21 mouse cellular contexts compared by ENCODE assay signal in the genomic region with DNA sequence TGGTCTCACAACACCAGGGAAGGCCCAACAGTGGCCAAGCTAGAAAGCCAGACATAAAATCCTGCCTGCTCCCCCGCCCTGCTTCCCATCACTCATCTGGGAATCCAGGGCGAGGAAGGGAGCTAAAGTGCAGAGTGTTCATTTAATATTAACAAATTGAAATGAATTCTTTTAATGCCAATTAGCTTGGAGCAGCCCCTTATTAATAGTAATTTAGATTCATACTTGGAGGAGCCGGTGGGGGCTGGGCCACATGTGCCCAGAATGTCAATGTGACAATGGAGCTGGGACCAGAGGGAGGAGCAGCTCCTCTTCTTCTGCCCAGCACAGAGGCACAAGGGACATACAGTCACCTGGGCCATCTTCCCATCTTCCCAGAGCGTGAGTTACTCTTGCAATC.
DNase-seq lines count a peak whose midpoint lies in the region; ATAC-seq and TF ChIP-seq lines count a peak whose summit lies in the region.
"Had no signal": no experiment of that assay in that cellular context is flagged by ENCODE, and none has a peak within 500 bp of the region (broad histone marks: within the 10 kb centered on the region; RNA-seq: fewer than 3 reads in every experiment).

No protein-coding gene starts in this region.

- peaks cover 16% of the 10 kb centered on the region for H3K4me1 ChIP-seq in midbrain, embryonic 13.5 days (replicated peaks)
- peaks cover 16% of the 10 kb centered on the region for H3K4me1 ChIP-seq in midbrain, embryonic 10.5 days
- peaks cover 77% of the 10 kb centered on the region for H3K4me1 ChIP-seq in hindbrain, embryonic 13.5 days (replicated peaks)
- no peaks in the 10 kb centered on the region; the same call in 1 of the 2 replicates for H3K4me1 ChIP-seq in hindbrain, postnatal 0 days (ENCODE audit: insufficient read depth, low read length)
- H3K4me1 ChIP-seq in stomach, embryonic 15.5 days: peaks cover 13% of the 10 kb centered on the region; the same call in 1 of the 2 replicates
- H3K4me1 ChIP-seq: liver, embryonic 12.5 days had no signal

- no peak for TF ChIP-seq CTCF in hindbrain, postnatal 0 days (IDR thresholded peaks at IDR 0.05; ENCODE audit: low read depth)

- H3K36me3 ChIP-seq in midbrain, embryonic 13.5 days: no peaks in the 10 kb centered on the region
- H3K36me3 ChIP-seq in midbrain, embryonic 10.5 days: no peaks in the 10 kb centered on the region
- H3K36me3 ChIP-seq in hindbrain, embryonic 13.5 days: peaks cover 9% of the 10 kb centered on the region; the same call in 1 of the 2 replicates
- no peaks in the 10 kb centered on the region for H3K36me3 ChIP-seq in hindbrain, postnatal 0 days (ENCODE audit: insufficient read depth, low read length)
- no peaks in the 10 kb centered on the region for H3K36me3 ChIP-seq in stomach, embryonic 15.5 days
- H3K36me3 ChIP-seq: embryonic facial prominence, embryonic 12.5 days; heart, embryonic 15.5 days; liver, embryonic 12.5 days had no signal

- H3K4me3 ChIP-seq in midbrain, embryonic 13.5 days (replicated peaks): no peak overlapping the region
- no peak overlapping the region for H3K4me3 ChIP-seq in midbrain, embryonic 10.5 days
- peak overlapping the region; percentile 59 for H3K4me3 ChIP-seq in hindbrain, embryonic 13.5 days
- no peak overlapping the region for H3K4me3 ChIP-seq in hindbrain, postnatal 0 days (ENCODE audit: low read length)
- H3K4me3 ChIP-seq in stomach, embryonic 15.5 days (replicated peaks): peak overlapping the region; percentile 5; the same call in 1 of the 2 replicates
- H3K4me3 ChIP-seq: embryonic facial prominence, embryonic 12.5 days; erythroblast, embryonic 14.5 days; heart, embryonic 15.5 days; left cerebral cortex, adult 2 months; liver, embryonic 12.5 days had no signal

- DNase-seq in midbrain, embryonic 10.5 days (ENCODE audit: low spot score): no peak
- DNase-seq in hindbrain, postnatal 0 days (ENCODE audit: low spot score): no peak
- no peak for DNase-seq in liver
- DNase-seq in adrenal gland, adult 8-10 months: no peak
- DNase-seq: cerebellum, postnatal 10 days; gastrocnemius, postnatal 36 days; heart, postnatal 4 days; kidney, adult 11 months; kidney, postnatal 25 days; lung, adult 2 months; lung, postnatal 36 days; thymus, postnatal 14 days had no signal

- 48% methylated on average over 4 of the region's 4 CpGs for WGBS in midbrain, embryonic 13.5 days
- 61% methylated on average over 4 of the region's 4 CpGs for WGBS in midbrain, embryonic 10.5 days
- WGBS in hindbrain, embryonic 13.5 days: 28% methylated on average over 4 of the region's 4 CpGs
- WGBS in hindbrain, postnatal 0 days: 48% methylated on average over 4 of the region's 4 CpGs
- 65% methylated on average over 4 of the region's 4 CpGs for WGBS in stomach, embryonic 15.5 days

- 0 out of 2 replicates have a peak, but pooled peaks have one; percentile 45 for ATAC-seq in midbrain, embryonic 13.5 days
- ATAC-seq in hindbrain, embryonic 13.5 days (ENCODE audit: low FRiP score): no peak
- no peak for ATAC-seq in hindbrain, postnatal 0 days
- ATAC-seq in stomach, embryonic 15.5 days (ENCODE audit: insufficient read depth, low FRiP score, low read depth): no peak
- ATAC-seq: forebrain, embryonic 14.5 days; liver, embryonic 12.5 days had no signal

- no peak overlapping the region for H3K27ac ChIP-seq in midbrain, embryonic 13.5 days
- H3K27ac ChIP-seq in midbrain, embryonic 10.5 days (replicated peaks): no peak overlapping the region
- H3K27ac ChIP-seq in hindbrain, embryonic 13.5 days: peak overlapping the region; percentile 77
- no peak overlapping the region for H3K27ac ChIP-seq in hindbrain, postnatal 0 days
- no peak overlapping the region for H3K27ac ChIP-seq in stomach, embryonic 15.5 days
- H3K27ac ChIP-seq: embryonic facial prominence, embryonic 12.5 days; heart, embryonic 15.5 days; left cerebral cortex, adult 2 months; liver, embryonic 12.5 days had no signal

- H3K9ac ChIP-seq in midbrain, embryonic 13.5 days (replicated peaks): no peak overlapping the region
- H3K9ac ChIP-seq in hindbrain, embryonic 13.5 days: peak overlapping the region; percentile 68
- H3K9ac ChIP-seq in hindbrain, postnatal 0 days (replicated peaks; ENCODE audit: low read length): no peak overlapping the region
- no peak overlapping the region for H3K9ac ChIP-seq in stomach, embryonic 15.5 days
- H3K9ac ChIP-seq: embryonic facial prominence, embryonic 12.5 days; heart, embryonic 15.5 days; liver, embryonic 12.5 days had no signal

- no peak overlapping the region for H3K4me2 ChIP-seq in midbrain, embryonic 13.5 days (replicated peaks)
- H3K4me2 ChIP-seq in hindbrain, embryonic 13.5 days: peak overlapping the region; percentile 67
- peak overlapping the region; percentile 71 for H3K4me2 ChIP-seq in hindbrain, postnatal 0 days (ENCODE audit: low read depth, low read length)
- H3K4me2 ChIP-seq in stomach, embryonic 15.5 days: peak overlapping the region; percentile 32
- H3K4me2 ChIP-seq: embryonic facial prominence, embryonic 12.5 days; heart, embryonic 15.5 days; liver, embryonic 12.5 days had no signal

- no peaks in the 10 kb centered on the region for H3K9me3 ChIP-seq in midbrain, embryonic 13.5 days
- no peaks in the 10 kb centered on the region for H3K9me3 ChIP-seq in midbrain, embryonic 10.5 days (replicated peaks)
- no peaks in the 10 kb centered on the region for H3K9me3 ChIP-seq in hindbrain, embryonic 13.5 days
- H3K9me3 ChIP-seq in hindbrain, postnatal 0 days (ENCODE audit: low read length): no peaks in the 10 kb centered on the region
- H3K9me3 ChIP-seq in stomach, embryonic 15.5 days: no peaks in the 10 kb centered on the region
- H3K9me3 ChIP-seq: embryonic facial prominence, embryonic 12.5 days; heart, embryonic 15.5 days; liver, embryonic 12.5 days had no signal

- peaks cover 92% of the 10 kb centered on the region for H3K27me3 ChIP-seq in midbrain, embryonic 13.5 days
- H3K27me3 ChIP-seq in midbrain, embryonic 10.5 days (ENCODE audit: low read depth, poor library complexity, severe bottlenecking): peaks cover 100% of the 10 kb centered on the region
- H3K27me3 ChIP-seq in hindbrain, embryonic 13.5 days: peaks cover 47% of the 10 kb centered on the region
- H3K27me3 ChIP-seq in hindbrain, postnatal 0 days (ENCODE audit: insufficient read depth, low read length): peaks cover 20% of the 10 kb centered on the region; the same call in 1 of the 2 replicates
- no peaks in the 10 kb centered on the region for H3K27me3 ChIP-seq in stomach, embryonic 15.5 days (replicated peaks)

Comparison
In these comparisons a context has a peak if more than half of its experiments do, and no peak if none do; other contexts are left out.
1. H3K4me3 ChIP-seq: peak in hindbrain, embryonic 13.5 days (single experiment) and stomach, embryonic 15.5 days (single experiment); none in midbrain, embryonic 13.5 days (single experiment), midbrain, embryonic 10.5 days (single experiment) and hindbrain, postnatal 0 days (single experiment).